Mouse (Mus musculus) intestine, postnatal 0 days (tissue): ENCODE measurements around the gene Bglap2. TPM values are rescaled to one million over a fixed set of nuclear protein-coding genes. Genes with fewer than 3 reads are reported as not detected.

ENCODE experiments used
- ATAC-seq: fragments of 200-750 bp; cut with Nextera tagmentation; 2 replicates; pipeline ENCODE4 v1.8.0; 2017; ENCODE audit warnings: mild to moderate bottlenecking, moderate TSS enrichment, moderate library complexity
- H3K27ac ChIP-seq: fragments of 300-500 bp; sonication (generic); 2 replicates; pipeline ENCODE4 v1.5.1; 2014; ENCODE audit warnings: mild to moderate bottlenecking, low read depth, low read length, moderate library complexity
- H3K27me3 ChIP-seq: fragments of 300-500 bp; sonication (generic); replicated peaks from 2 replicates; pipeline ENCODE4 v1.6.1; 2014; ENCODE audit warnings: low read length, mixed read lengths; ENCODE audit not compliant: control insufficient read depth, insufficient read depth
- H3K36me3 ChIP-seq: fragments of 300-500 bp; sonication (generic); 2 replicates; pipeline ENCODE4 v1.6.1; 2014; ENCODE audit warnings: mild to moderate bottlenecking, moderate library complexity; ENCODE audit not compliant: control insufficient read depth, insufficient read depth
- H3K4me1 ChIP-seq: fragments of 300-500 bp; sonication (generic); replicated peaks from 2 replicates; pipeline ENCODE4 v1.6.1; 2014; ENCODE audit warnings: antibody characterized with exemption, low read length, mixed read lengths; ENCODE audit not compliant: control insufficient read depth, insufficient read depth
- H3K4me2 ChIP-seq: fragments of 300-500 bp; sonication (generic); replicated peaks from 2 replicates; pipeline ENCODE4 v1.6.1; 2014; ENCODE audit warnings: low read depth, mild to moderate bottlenecking, moderate library complexity
- H3K4me3 ChIP-seq: fragments of 300-500 bp; sonication (generic); 2 replicates; pipeline ENCODE4 v1.5.1; 2014; ENCODE audit warnings: low read depth, low read length
- H3K9ac ChIP-seq: fragments of 300-500 bp; sonication (generic); 2 replicates; pipeline ENCODE4 v1.6.1; 2014; ENCODE audit warnings: mild to moderate bottlenecking, low read depth, low read length
- H3K9me3 ChIP-seq: fragments of 300-500 bp; sonication (generic); 2 replicates; pipeline ENCODE4 v1.6.1; 2016; ENCODE audit warnings: mixed run types; ENCODE audit not compliant: control insufficient read depth
- CTCF ChIP-seq: sonication (generic); IDR thresholded peaks from 2 replicates; pipeline ENCODE4 v1.5.1; 2016; ENCODE audit warnings: low read depth, mild to moderate bottlenecking, control low read depth, antibody characterized with exemption, moderate library complexity
- whole genome bisulfite sequencing: fragments of 180-500 bp; shearing (Covaris S2); extraction: QIAGEN DNeasy Blood & Tissue Kit; methylation state at CpG from one replicate; pipeline ENCODE4 v1.1.7; 2014; 5-methylcytosine and 5-hydroxymethylcytosine counted together
- polyA plus RNA-seq: library from polyadenylated mRNA; unstranded; fragments of >200 nt; fragmentation: Nextera tagmentation; extraction: Ambion mirVana; gene quantifications from 2 replicates; pipeline ENCODE4 v1.2.1, GENCODE M21; 2015

Bglap2 gene
- polyA plus RNA-seq, 1 experiment from 2014 or later: not detected

GRCm38 (mm10) chr3:88422020-88422720 lies 43.7 kb upstream of the Bglap2 start:
- peak overlapping the region; percentile 65 for H3K27ac ChIP-seq
- 0 out of 2 replicates have a peak, but pooled peaks cover 11% of the 10 kb centered on the region for H3K4me1 ChIP-seq
- 26% methylated on average over 9 of the region's 9 CpGs for WGBS
- peaks cover 31% of the 10 kb centered on the region for H3K36me3 ChIP-seq
- H3K9ac ChIP-seq: no peak overlapping the region; the same call in 1 of the 2 replicates
- ATAC-seq: peak; percentile 74
- H3K27me3 ChIP-seq: no peaks in the 10 kb centered on the region
- peak; percentile 61 for TF ChIP-seq CTCF
- H3K9me3 ChIP-seq: no peaks in the 10 kb centered on the region
- no peak overlapping the region for H3K4me3 ChIP-seq
- H3K4me2 ChIP-seq: peak overlapping the region; percentile 3; the same call in 1 of the 2 replicates

- H3K9ac ChIP-seq: no peak overlapping the region
- H3K4me2 ChIP-seq: no peak overlapping the region
- peaks cover 43% of the 10 kb centered on the region for H3K36me3 ChIP-seq
- no peaks in the 10 kb centered on the region for H3K27me3 ChIP-seq
- ATAC-seq: no peak
- H3K27ac ChIP-seq: no peak overlapping the region
- WGBS: 91% methylated on average over 19 of the region's 19 CpGs
- no peak for TF ChIP-seq CTCF
- 0 out of 2 replicates have a peak, but pooled peaks cover 11% of the 10 kb centered on the region for H3K4me1 ChIP-seq
- no peak overlapping the region for H3K4me3 ChIP-seq
- no peaks in the 10 kb centered on the region for H3K9me3 ChIP-seq
Measured at GRCm38 (mm10) chr3:88420771-88421170, 42.3 kb upstream of the Bglap2 start.

GRCm38 (mm10) chr3:88418016-88418415 lies 39.5 kb upstream of the Bglap2 start:
- no peak for ATAC-seq
- TF ChIP-seq CTCF: no peak
- no peak overlapping the region; the same call in 1 of the 2 replicates for H3K9ac ChIP-seq
- H3K27me3 ChIP-seq: no peaks in the 10 kb centered on the region
- WGBS: 75% methylated on average over 6 of the region's 6 CpGs
- H3K4me2 ChIP-seq: no peak overlapping the region
- no peaks in the 10 kb centered on the region for H3K9me3 ChIP-seq
- no peak overlapping the region for H3K27ac ChIP-seq
- H3K4me3 ChIP-seq: no peak overlapping the region
- peaks cover 66% of the 10 kb centered on the region for H3K36me3 ChIP-seq
- peaks cover 8% of the 10 kb centered on the region; the same call in 1 of the 2 replicates for H3K4me1 ChIP-seq

GRCm38 (mm10) chr3:88415668-88416067 lies 37.2 kb upstream of the Bglap2 start:
- Histone ChIP-seq H3K4me2 (peak overlapping the region; percentile 17; the same call in 1 of the 2 replicates), H3K27ac (peak overlapping the region; percentile 68), H3K9me3 (no peaks in the 10 kb centered on the region), H3K36me3 (peaks cover 70% of the 10 kb centered on the region), H3K9ac (no peak overlapping the region), H3K4me3 (no peak overlapping the region), H3K4me1 (peaks cover 3% of the 10 kb centered on the region; the same call in 1 of the 2 replicates), H3K27me3 (no peaks in the 10 kb centered on the region)
- WGBS: 37% methylated on average over 4 of the region's 4 CpGs
- TF ChIP-seq CTCF: no peak
- peak; percentile 77 for ATAC-seq

GRCm38 (mm10) chr3:88412636-88413035 lies 34.1 kb upstream of the Bglap2 start:
- 83% methylated on average over 11 of the region's 11 CpGs for WGBS

GRCm38 (mm10) chr3:88411681-88412080 lies 33.2 kb upstream of the Bglap2 start:
- no peaks in the 10 kb centered on the region for H3K9me3 ChIP-seq
- H3K4me3 ChIP-seq: no peak overlapping the region
- H3K27me3 ChIP-seq: no peaks in the 10 kb centered on the region
- H3K9ac ChIP-seq: no peak overlapping the region
- H3K27ac ChIP-seq: peak overlapping the region; percentile 68; the same call in 1 of the 2 replicates
- 52% methylated on average over 4 of the region's 4 CpGs for WGBS
- H3K4me2 ChIP-seq: no peak overlapping the region
- H3K4me1 ChIP-seq: peaks cover 3% of the 10 kb centered on the region; the same call in 1 of the 2 replicates
- H3K36me3 ChIP-seq: peaks cover 44% of the 10 kb centered on the region
- no peak for ATAC-seq
- no peak for TF ChIP-seq CTCF

More at GRCm38 (mm10) chr3:88412636-88413035, 34.1 kb upstream of the Bglap2 start:
- H3K4me1 ChIP-seq: peaks cover 3% of the 10 kb centered on the region; the same call in 1 of the 2 replicates
- no peaks in the 10 kb centered on the region for H3K27me3 ChIP-seq
- H3K36me3 ChIP-seq: peaks cover 46% of the 10 kb centered on the region
- TF ChIP-seq CTCF: no peak
- H3K4me2 ChIP-seq: no peak overlapping the region
- no peak for ATAC-seq
- no peak overlapping the region for H3K9ac ChIP-seq
- peak overlapping the region; percentile 68; the same call in 1 of the 2 replicates for H3K27ac ChIP-seq
- H3K9me3 ChIP-seq: no peaks in the 10 kb centered on the region
- no peak overlapping the region for H3K4me3 ChIP-seq
